Mouse (Mus musculus) heart, embryonic 15.5 days (tissue): ENCODE data around the gene Gatd1. TPM values are rescaled to one million over a fixed set of nuclear protein-coding genes. Genes with fewer than 3 reads are reported as not detected.

Source experiments
- ATAC-seq: fragments of 200-750 bp; cut with Nextera tagmentation; replicated peaks from 2 replicates; pipeline ENCODE4 v1.8.0; 2017; ENCODE audit warnings: low read depth, moderate TSS enrichment; ENCODE audit not compliant: insufficient number of reproducible peaks, insufficient read depth, low FRiP score
- H3K27ac ChIP-seq: fragments of 300-500 bp; sonication (generic); 2 replicates; pipeline ENCODE4 v1.5.1; 2015; ENCODE audit warnings: mild to moderate bottlenecking, inconsistent platforms
- H3K27me3 ChIP-seq: fragments of 300-500 bp; sonication (generic); 2 replicates; pipeline ENCODE4 v1.6.1; 2015; ENCODE audit warnings: inconsistent platforms
- H3K36me3 ChIP-seq: fragments of 300-500 bp; sonication (generic); 2 replicates; pipeline ENCODE4 v1.6.1; 2015; ENCODE audit warnings: mild to moderate bottlenecking, inconsistent platforms
- H3K4me1 ChIP-seq: fragments of 300-500 bp; sonication (generic); replicated peaks from 2 replicates; pipeline ENCODE4 v1.6.1; 2015; ENCODE audit warnings: inconsistent platforms
- H3K4me2 ChIP-seq: fragments of 300-500 bp; sonication (generic); 2 replicates; pipeline ENCODE4 v1.6.1; 2015; ENCODE audit warnings: inconsistent platforms, mild to moderate bottlenecking, moderate library complexity
- H3K4me3 ChIP-seq: fragments of 300-500 bp; sonication (generic); 2 replicates; pipeline ENCODE4 v1.5.1; 2015; ENCODE audit warnings: mild to moderate bottlenecking, inconsistent platforms
- H3K9ac ChIP-seq: fragments of 300-500 bp; sonication (generic); 2 replicates; pipeline ENCODE4 v1.6.1; 2015; ENCODE audit warnings: mild to moderate bottlenecking, inconsistent platforms
- H3K9me3 ChIP-seq: fragments of 300-500 bp; sonication (generic); replicated peaks from 2 replicates; pipeline ENCODE4 v1.6.1; 2016; ENCODE audit warnings: inconsistent platforms
- WGBS: fragments of 180-500 bp; shearing (Covaris S2); methylation state at CpG from one replicate; pipeline ENCODE4 v1.1.7; 2015; ENCODE audit warnings: mixed read lengths; 5-methylcytosine and 5-hydroxymethylcytosine counted together
- polyA plus RNA-seq: library from polyadenylated mRNA; unstranded; fragments of >200 nt; fragmentation: Nextera tagmentation; extraction: Ambion mirVana; gene quantifications from 2 replicates; pipeline ENCODE4 v1.2.1, GENCODE M21; 2015

Gene Gatd1
- polyA plus RNA-seq, 1 experiment from 2014 or later, result 25.5 TPM

DNA sequence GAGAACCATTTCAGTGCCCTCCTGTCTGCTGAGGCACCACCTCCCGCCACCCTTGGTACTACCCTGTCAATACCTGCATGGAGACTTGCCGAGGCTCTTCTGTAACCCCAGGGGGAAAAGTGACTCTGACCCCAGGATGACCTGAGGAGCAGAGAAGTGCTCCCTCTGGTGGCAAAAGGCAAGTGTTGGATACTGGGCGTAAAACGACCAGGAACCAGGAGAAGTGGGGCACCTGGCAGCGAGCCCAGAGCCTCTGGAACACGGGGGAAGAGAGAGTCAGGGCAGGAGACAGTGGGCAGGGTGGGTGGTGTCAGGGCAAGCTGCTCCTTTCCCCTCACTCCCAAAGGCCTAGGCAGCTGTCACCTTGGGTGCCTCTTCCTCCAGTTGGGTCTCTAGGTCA is 26.7 kb upstream of the Gatd1 start:
- H3K4me1 ChIP-seq, result peaks cover 51% of the 10 kb centered on the region
- H3K27me3 ChIP-seq, result no peaks in the 10 kb centered on the region
- no peak overlapping the region for H3K27ac ChIP-seq
- no peak overlapping the region for H3K9ac ChIP-seq
- WGBS, result 27% methylated on average over 6 of the region's 6 CpGs
- no peak overlapping the region for H3K4me3 ChIP-seq
- no peak for ATAC-seq
- peaks cover 14% of the 10 kb centered on the region for H3K36me3 ChIP-seq
- H3K9me3 ChIP-seq, result no peaks in the 10 kb centered on the region
- no peak overlapping the region for H3K4me2 ChIP-seq

DNA sequence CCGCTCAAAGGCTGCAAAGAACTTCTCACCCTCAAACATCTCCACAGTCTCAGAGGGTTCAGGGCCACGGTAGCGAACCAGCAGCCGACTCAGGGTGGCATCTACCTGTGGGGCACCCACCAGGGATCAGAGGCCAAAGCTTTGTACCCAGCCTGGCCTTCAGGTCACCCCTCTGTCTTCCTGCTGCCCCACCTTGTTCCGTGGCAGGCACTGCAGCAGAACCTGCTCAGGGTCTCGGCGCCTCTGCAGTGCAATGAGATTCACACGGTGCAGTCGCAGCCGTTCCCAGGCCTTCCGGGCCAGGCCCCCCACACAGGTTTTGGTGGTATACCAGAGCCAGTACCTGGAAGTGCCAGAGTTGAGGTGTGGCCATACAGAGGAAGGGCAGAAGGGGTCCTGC is 25.9 kb upstream of the Gatd1 start:
- H3K4me1 ChIP-seq, result peaks cover 57% of the 10 kb centered on the region
- no peak overlapping the region for H3K9ac ChIP-seq
- H3K36me3 ChIP-seq, result peaks cover 14% of the 10 kb centered on the region
- H3K27ac ChIP-seq, result no peak overlapping the region
- ATAC-seq, result no peak
- H3K4me3 ChIP-seq, result no peak overlapping the region
- WGBS, result 95% methylated on average over 11 of the region's 11 CpGs
- H3K4me2 ChIP-seq, result no peak overlapping the region
- no peaks in the 10 kb centered on the region for H3K9me3 ChIP-seq
- H3K27me3 ChIP-seq, result no peaks in the 10 kb centered on the region

DNA sequence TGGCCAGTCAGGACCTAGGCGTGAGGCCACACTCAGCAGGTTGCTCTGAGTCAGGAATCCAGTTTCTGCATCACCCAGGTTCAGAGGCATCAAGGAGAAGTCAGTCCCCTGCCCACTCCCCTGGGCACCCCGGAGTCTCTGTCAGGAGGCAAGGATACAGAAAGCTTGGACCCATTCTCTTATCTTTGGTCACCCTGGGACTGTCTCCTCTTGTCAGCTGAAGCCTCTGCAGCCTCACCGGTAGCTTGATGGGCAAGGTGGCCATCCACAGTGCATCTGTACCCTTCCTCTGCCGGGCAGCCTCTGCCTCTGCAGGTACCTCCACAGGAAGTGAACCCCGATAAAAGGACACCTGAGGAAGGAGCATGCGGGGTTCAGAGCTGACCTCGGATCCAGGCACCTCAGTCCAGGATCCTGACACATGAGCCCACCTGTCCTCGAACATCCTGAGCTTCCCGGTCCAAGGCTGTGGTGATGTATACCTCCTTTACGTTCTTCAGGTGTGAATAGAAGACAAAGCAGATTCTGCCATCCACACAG is 25.3 kb upstream of the Gatd1 start:
- Histone ChIP-seq H3K27ac (no peak overlapping the region), H3K27me3 (no peaks in the 10 kb centered on the region), H3K9me3 (no peaks in the 10 kb centered on the region), H3K4me1 (peaks cover 61% of the 10 kb centered on the region), H3K36me3 (peaks cover 14% of the 10 kb centered on the region), H3K9ac (no peak overlapping the region; the same call in 1 of the 2 replicates), H3K4me3 (no peak overlapping the region), H3K4me2 (no peak overlapping the region)
- 94% methylated on average over 10 of the region's 10 CpGs for WGBS
- no peak for ATAC-seq

DNA sequence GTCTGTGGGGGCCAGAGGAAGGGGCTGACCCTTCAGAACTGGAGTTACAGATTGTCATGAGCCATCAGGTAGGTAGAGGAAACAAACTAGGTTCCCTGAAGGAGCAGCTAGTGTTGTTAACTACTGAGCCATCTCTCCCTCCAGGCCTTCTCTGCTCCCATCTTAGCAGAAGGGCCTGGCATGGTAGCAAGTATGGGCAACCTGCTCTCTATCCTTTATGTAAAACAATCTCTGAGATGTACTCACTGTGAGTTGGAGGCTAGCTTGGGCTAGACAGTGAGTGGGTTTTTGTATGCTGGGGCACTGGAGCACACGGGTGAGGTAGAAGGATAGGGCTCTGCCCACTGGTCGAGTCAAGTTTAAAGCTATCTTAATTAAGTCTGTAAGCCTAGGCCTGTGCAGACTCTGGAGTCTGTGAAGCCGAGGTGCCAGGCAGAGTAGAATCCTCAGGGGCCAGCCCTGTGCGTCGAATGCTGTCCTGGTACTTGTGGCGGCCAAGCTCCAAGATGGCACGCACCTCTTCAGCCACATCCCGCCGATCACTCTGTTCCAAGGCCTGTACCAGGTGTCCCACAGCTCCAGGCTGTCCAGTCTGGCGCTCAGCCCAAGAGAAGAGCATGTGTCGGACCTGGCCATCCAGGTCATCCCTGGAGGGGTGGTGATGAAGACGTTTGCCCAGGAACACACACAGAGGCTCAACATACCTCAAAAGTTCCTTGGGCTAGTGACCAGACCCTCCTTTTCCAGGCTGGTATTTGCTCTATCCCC is 24.4 kb upstream of the Gatd1 start:
- H3K4me2 ChIP-seq, result no peak overlapping the region
- WGBS, result 91% methylated on average over 12 of the region's 12 CpGs
- peaks cover 15% of the 10 kb centered on the region for H3K36me3 ChIP-seq
- no peaks in the 10 kb centered on the region for H3K27me3 ChIP-seq
- no peak overlapping the region for H3K4me3 ChIP-seq
- ATAC-seq, result no peak
- peaks cover 62% of the 10 kb centered on the region for H3K4me1 ChIP-seq
- no peak overlapping the region for H3K27ac ChIP-seq
- no peaks in the 10 kb centered on the region for H3K9me3 ChIP-seq
- H3K9ac ChIP-seq, result no peak overlapping the region

DNA sequence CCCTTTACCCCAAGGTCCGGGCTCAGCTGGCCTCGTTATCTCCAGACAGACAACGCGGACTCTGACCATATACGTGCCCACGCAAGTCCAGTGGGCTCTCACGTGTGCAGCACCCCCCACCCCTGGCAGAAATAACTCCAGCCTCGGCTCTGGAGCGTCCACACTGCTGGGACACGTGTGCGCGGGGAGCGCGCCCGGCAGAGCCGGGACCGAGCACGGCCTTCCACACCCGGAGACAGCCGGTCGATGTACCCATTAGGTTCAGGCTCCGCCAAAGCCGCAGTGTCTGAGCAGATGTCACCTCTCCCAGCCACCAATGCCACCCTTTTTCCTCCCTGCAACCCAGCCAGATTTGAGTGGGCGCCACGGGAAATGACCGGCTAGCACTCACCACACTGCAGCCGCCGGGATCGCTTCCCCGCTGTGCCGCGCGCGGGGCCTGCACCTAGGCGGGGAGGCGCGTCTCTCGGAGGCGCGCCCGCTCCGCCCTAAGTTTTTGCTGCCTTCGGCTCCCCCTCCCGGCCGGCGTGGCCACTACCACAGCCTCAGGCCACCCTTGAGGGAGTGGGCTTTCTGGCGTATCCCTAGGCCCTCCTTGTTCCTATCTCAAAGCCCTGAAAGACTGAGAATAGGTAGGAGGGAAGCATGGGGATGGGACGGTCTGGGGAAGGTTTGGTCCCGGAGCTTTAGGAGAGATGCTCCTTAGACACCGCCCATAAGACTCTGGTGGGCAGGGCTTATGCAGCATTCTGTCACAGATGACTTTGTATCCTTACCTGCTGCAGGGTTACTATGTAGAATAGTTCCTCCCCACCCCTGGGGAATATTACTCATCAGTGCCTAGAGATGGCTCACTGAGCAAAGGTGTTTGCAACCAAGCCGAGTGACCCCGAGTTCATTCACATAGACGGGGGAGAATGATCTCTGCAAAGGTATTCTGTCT is 23.5 kb upstream of the Gatd1 start, which contains the start of gene Slc25a22:
TSS of gene Slc25a22 (minus strand) at position 715 of the 943 bp plus-strand sequence.
- H3K9ac ChIP-seq, result peak within 1 kb of the TSS; percentile 71
- no peaks in the 10 kb centered on the region for H3K9me3 ChIP-seq
- peak within 1 kb of the TSS; percentile 57 for H3K27ac ChIP-seq
- WGBS, result 6% methylated on average over 53 of the region's 53 CpGs
- H3K4me3 ChIP-seq, result peak within 1 kb of the TSS; percentile 63
- H3K4me1 ChIP-seq, result peaks cover 55% of the 10 kb centered on the region
- peaks cover 22% of the 10 kb centered on the region for H3K36me3 ChIP-seq
- peak within 1 kb of the TSS; percentile 89 for H3K4me2 ChIP-seq
- ATAC-seq, result peak; percentile 68
- H3K27me3 ChIP-seq, result no peaks in the 10 kb centered on the region

DNA sequence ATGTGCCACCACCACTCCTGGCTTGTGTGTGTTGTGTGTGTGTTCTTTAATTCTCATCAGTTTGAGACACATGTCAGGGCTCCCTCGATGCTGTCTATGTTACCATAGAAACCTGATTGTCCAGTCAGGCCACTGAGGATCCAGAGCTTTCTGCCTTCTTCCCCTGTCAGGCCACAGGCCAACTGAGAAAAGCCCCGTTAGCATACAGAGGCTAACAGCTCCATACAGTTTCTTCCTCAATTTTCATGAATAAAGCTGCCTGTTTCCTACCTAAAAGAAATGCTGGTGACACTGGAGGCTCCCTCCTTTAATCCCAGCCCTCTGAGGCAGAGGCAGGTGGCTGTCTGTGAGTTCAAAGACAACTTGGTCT is 22.6 kb upstream of the Gatd1 start:
- H3K27me3 ChIP-seq, result no peaks in the 10 kb centered on the region
- no peak for ATAC-seq
- H3K36me3 ChIP-seq, result peaks cover 22% of the 10 kb centered on the region
- H3K9me3 ChIP-seq, result no peaks in the 10 kb centered on the region
- peak overlapping the region; percentile 63 for H3K4me3 ChIP-seq
- peak overlapping the region; percentile 89 for H3K4me2 ChIP-seq
- no peak overlapping the region for H3K27ac ChIP-seq
- peak overlapping the region; percentile 71; the same call in 1 of the 2 replicates for H3K9ac ChIP-seq
- WGBS, result 65% methylated on average over 2 of the region's 2 CpGs
- H3K4me1 ChIP-seq, result peaks cover 50% of the 10 kb centered on the region

DNA sequence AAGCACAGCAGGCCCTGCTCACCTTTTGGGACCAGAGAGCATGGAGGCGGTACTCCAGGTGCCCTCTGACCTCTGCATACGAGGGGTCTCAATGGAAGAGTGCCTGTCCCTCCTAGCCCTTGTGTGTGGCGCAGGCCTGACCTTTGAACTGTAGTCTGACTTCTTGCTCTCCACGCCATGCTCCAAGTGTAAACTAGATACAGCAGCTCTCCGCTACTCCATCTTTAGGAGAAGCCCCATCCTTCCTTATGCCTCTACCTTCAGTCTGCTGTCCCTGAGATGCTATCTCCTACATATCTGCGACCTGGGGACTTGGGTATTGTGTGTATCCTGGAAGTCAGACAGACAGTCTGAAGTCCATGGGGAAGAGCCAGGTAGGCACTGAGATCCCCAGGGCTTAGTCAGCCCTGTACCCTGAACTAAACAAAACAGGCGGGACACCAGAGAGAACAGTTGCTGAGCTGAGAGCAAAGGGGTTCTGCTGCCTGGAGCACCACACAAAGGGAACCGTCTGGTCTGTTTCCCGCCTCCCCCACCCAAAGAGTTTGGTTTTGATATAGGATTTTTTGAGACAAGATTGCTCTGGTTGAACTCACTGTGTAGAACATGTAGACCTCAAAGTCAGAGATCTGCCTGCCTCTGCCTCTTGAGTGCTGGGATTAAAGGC is 22.1 kb upstream of the Gatd1 start:
- Histone ChIP-seq H3K27me3 (no peaks in the 10 kb centered on the region), H3K4me1 (peaks cover 47% of the 10 kb centered on the region), H3K9me3 (no peaks in the 10 kb centered on the region), H3K9ac (no peak overlapping the region), H3K4me2 (peak overlapping the region; percentile 86), H3K4me3 (no peak overlapping the region), H3K27ac (no peak overlapping the region), H3K36me3 (peaks cover 22% of the 10 kb centered on the region)
- no peak for ATAC-seq
- 83% methylated on average over 9 of the region's 9 CpGs for WGBS

DNA sequence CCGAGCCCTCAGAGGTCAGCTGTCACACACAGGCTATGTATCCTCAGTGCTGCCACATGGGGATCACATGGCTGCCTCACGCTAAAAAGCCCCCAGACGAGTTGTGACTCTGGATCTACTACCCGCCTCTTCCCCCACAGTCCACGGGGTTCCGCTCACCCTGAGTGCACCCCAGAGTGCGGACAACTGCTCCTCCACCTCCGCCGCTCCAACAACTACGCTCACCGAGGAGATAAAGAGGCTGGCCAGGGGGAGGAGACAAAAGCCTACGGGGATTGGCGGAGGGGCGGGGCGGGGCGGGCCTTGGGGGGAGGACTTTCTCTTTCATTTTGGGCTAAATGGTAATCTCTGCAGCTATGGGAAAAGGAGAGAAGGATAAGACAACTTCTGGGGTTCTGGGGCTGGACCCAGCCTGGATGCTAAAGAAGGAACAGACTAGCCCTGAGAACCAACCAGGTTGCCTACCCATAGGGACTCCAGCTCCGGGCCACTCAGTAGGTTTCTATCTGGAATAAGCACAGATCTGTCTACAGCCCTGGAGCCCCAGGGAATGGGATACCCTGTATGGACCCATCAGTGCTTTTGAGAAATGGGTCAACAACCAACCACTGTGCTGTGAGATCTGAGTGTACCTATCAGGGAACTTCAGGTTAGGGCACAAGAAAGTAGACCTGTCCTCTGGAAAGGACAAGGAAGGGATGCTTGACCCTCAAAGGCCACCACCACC is 21.4 kb upstream of the Gatd1 start:
- H3K36me3 ChIP-seq, result peaks cover 22% of the 10 kb centered on the region
- H3K4me1 ChIP-seq, result peaks cover 43% of the 10 kb centered on the region
- no peaks in the 10 kb centered on the region for H3K27me3 ChIP-seq
- WGBS, result 4% methylated on average over 17 of the region's 17 CpGs
- peak overlapping the region; percentile 86 for H3K4me2 ChIP-seq
- ATAC-seq, result 0 out of 2 replicates have a peak, but pooled peaks have one; percentile 11
- H3K9me3 ChIP-seq, result no peaks in the 10 kb centered on the region
- peak overlapping the region; percentile 58 for H3K4me3 ChIP-seq
- H3K27ac ChIP-seq, result peak overlapping the region; percentile 69
- H3K9ac ChIP-seq, result peak overlapping the region; percentile 61

DNA sequence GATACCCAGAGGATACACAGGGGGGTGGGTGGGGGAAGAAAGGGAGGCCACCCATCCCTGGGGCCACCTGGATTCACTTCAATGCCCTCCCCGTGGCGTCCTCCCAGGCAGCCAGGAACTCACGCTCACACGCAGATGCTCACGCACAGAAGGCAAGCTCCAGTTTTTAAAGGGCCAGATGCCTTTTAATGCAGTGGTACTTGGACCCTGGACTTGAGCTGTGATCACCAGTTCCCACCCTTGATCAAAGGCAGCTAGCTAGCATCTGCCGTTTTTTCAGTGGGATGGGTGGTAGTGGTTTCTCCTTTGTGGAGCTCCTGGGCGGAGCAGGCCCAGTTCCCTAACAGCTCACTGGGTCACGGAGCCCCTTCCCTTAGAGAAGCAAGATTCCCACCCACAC is 20.5 kb upstream of the Gatd1 start:
- no peak for ATAC-seq
- Histone ChIP-seq H3K9me3 (no peaks in the 10 kb centered on the region), H3K27me3 (no peaks in the 10 kb centered on the region), H3K9ac (peak overlapping the region; percentile 61), H3K36me3 (peaks cover 22% of the 10 kb centered on the region), H3K4me2 (peak overlapping the region; percentile 86), H3K4me1 (peaks cover 51% of the 10 kb centered on the region), H3K27ac (peak overlapping the region; percentile 69), H3K4me3 (peak overlapping the region; percentile 58)
- WGBS, result 12% methylated on average over 8 of the region's 8 CpGs

DNA sequence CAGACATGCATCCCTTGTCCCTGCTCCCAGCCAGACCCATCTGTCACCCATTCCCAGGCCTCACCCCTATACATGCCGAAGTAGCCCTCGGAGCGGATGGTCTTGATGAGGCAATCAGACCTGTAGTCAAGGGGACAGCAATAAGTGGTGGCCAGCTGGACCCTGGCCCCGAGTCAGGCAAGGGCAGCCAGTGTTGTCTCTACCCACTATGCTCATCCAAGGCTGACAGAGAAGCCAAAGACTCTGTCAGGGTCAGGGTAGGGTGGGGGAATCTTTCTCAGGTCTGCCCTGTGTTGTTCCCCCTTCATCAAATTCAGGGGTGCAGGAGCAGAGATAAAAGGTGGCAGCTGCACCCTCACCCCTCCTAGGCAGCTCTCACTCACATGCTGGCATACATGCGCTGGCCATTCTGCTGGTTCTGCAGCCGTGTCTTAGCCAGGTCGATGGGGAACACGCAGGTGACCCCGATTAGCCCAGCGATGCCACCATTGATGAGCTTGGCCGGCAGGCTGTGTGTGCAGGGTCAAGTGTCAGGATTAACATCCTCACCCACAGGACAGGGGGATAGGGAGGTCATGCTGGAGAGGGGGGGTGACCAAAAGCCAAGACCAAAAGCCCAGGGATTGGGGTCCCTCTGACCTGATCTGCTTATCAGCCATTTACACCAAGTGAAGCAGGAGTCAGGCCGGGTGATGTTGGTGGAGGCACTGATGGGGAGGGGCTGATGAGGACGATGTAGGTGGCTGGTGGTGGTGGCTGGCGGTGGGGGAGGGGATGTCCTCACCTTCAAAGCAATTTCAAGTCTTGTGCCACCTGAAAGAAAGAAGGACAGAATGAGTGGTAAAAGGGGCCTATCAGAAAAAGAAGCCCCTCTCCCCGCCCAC is 19.8 kb upstream of the Gatd1 start:
- 74% methylated on average over 15 of the region's 15 CpGs for WGBS
- H3K9ac ChIP-seq, result peak overlapping the region; percentile 61
- H3K27me3 ChIP-seq, result no peaks in the 10 kb centered on the region
- peaks cover 14% of the 10 kb centered on the region for H3K36me3 ChIP-seq
- peaks cover 58% of the 10 kb centered on the region for H3K4me1 ChIP-seq
- no peaks in the 10 kb centered on the region for H3K9me3 ChIP-seq
- peak overlapping the region; percentile 86 for H3K4me2 ChIP-seq
- peak overlapping the region; percentile 58 for H3K4me3 ChIP-seq
- ATAC-seq, result no peak
- no peak overlapping the region for H3K27ac ChIP-seq
